20 mouse cellular contexts compared by ENCODE assay signal in the genomic region with DNA sequence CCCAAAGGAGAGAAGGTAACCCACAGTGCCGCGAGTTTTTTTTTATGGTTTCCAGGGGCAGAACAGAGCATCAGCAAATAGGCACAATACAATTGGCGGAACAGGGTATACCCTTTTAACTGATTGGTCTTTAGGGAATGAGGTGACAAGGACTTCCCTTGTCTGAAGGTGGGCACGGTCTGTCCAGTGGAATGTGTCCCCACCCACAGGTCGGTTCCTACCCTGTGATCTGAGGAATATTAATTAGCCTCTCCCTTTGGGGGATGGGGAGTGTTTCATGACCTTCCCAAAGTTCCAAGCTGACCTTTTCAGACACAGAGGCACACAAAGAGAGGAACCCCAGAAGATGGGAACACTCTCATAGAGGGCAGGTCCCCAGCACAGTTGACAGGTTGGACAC. TPM values are rescaled to one million over a fixed set of nuclear protein-coding genes. Genes with fewer than 3 reads are reported as not detected.
DNase-seq lines count a peak whose midpoint lies in the region; ATAC-seq lines count a peak whose summit lies in the region.
"Had no signal": no experiment of that assay in that cellular context is flagged by ENCODE, and none has a peak within 500 bp of the region (broad histone marks: within the 10 kb centered on the region; RNA-seq: fewer than 3 reads in every experiment).

No protein-coding gene starts in this region.

- no peak for ATAC-seq in midbrain, embryonic 11.5 days (ENCODE audit: low FRiP score)
- no peak for ATAC-seq in midbrain, embryonic 13.5 days
- ATAC-seq: forebrain, embryonic 16.5 days; hindbrain, postnatal 0 days; Patski had no signal

- WGBS in midbrain, embryonic 11.5 days = 84% methylated on average over 5 of the region's 5 CpGs
- WGBS in midbrain, embryonic 13.5 days = 84% methylated on average over 5 of the region's 5 CpGs

- no peaks in the 10 kb centered on the region for H3K27me3 ChIP-seq in midbrain, embryonic 11.5 days (ENCODE audit: control insufficient read depth, insufficient read depth, low read length)
- H3K27me3 ChIP-seq in midbrain, embryonic 13.5 days = no peaks in the 10 kb centered on the region
- H3K27me3 ChIP-seq: CH12.LX; embryonic facial prominence, embryonic 13.5 days; forebrain, embryonic 12.5 days; hindbrain, embryonic 13.5 days; Patski had no signal

- no peak overlapping the region for H3K27ac ChIP-seq in midbrain, embryonic 11.5 days (ENCODE audit: low read depth, low read length)
- no peak overlapping the region for H3K27ac ChIP-seq in midbrain, embryonic 13.5 days
- H3K27ac ChIP-seq: embryonic facial prominence, embryonic 13.5 days; forebrain, embryonic 12.5 days; hindbrain, embryonic 13.5 days; hindbrain, postnatal 0 days had no signal

- H3K4me2 ChIP-seq in midbrain, embryonic 11.5 days = no peak overlapping the region
- no peak overlapping the region for H3K4me2 ChIP-seq in midbrain, embryonic 13.5 days (replicated peaks)
- H3K4me2 ChIP-seq: embryonic facial prominence, embryonic 13.5 days; forebrain, embryonic 12.5 days; hindbrain, embryonic 13.5 days had no signal

- no peaks in the 10 kb centered on the region for H3K36me3 ChIP-seq in midbrain, embryonic 11.5 days (ENCODE audit: control insufficient read depth, insufficient read depth, low read length)
- no peaks in the 10 kb centered on the region for H3K36me3 ChIP-seq in midbrain, embryonic 13.5 days
- H3K36me3 ChIP-seq: embryonic facial prominence, embryonic 13.5 days; forebrain, embryonic 12.5 days; hindbrain, embryonic 13.5 days had no signal

- H3K4me3 ChIP-seq in midbrain, embryonic 11.5 days (ENCODE audit: low read depth, low read length) = no peak overlapping the region
- H3K4me3 ChIP-seq in midbrain, embryonic 13.5 days (replicated peaks) = no peak overlapping the region
- H3K4me3 ChIP-seq: embryonic facial prominence, embryonic 13.5 days; forebrain, embryonic 12.5 days; hindbrain, embryonic 13.5 days had no signal

- no peak overlapping the region for H3K9ac ChIP-seq in midbrain, embryonic 11.5 days (ENCODE audit: low read length)
- H3K9ac ChIP-seq in midbrain, embryonic 13.5 days (replicated peaks) = no peak overlapping the region
- H3K9ac ChIP-seq: embryonic facial prominence, embryonic 13.5 days; forebrain, embryonic 12.5 days; hindbrain, embryonic 13.5 days had no signal

- H3K4me1 ChIP-seq in midbrain, embryonic 11.5 days (ENCODE audit: control insufficient read depth, insufficient read depth, low read length) = 0 out of 2 replicates have a peak, but pooled peaks cover 2% of the 10 kb centered on the region
- H3K4me1 ChIP-seq in midbrain, embryonic 13.5 days (replicated peaks) = no peaks in the 10 kb centered on the region
- H3K4me1 ChIP-seq: hindbrain, embryonic 13.5 days had no signal

- peak; percentile 75 for DNase-seq in midbrain, embryonic 11.5 days (ENCODE audit: low spot score, missing footprints)
- peak; percentile 97 for DNase-seq in ES-CJ7 (ENCODE audit: low read depth, low spot score)
- peak; percentile 95 for DNase-seq in ZHBTc4 (ENCODE audit: low read depth, low spot score)
- no peak for DNase-seq in thymus, adult 18-20 months
- DNase-seq in ovary, postnatal 10 days (ENCODE audit: low spot score) = no peak
- DNase-seq: adrenal gland, postnatal 14 days; cerebellum, adult 11-12 months; cerebellum, adult 9-10 months; cerebellum, postnatal 36 days; gastrocnemius, postnatal 14 days; heart, postnatal 10 days; heart, postnatal 4 days had no signal

- H3K9me3 ChIP-seq in midbrain, embryonic 11.5 days (ENCODE audit: control insufficient read depth, low read length) = no peaks in the 10 kb centered on the region
- no peaks in the 10 kb centered on the region for H3K9me3 ChIP-seq in midbrain, embryonic 13.5 days
- H3K9me3 ChIP-seq: embryonic facial prominence, embryonic 13.5 days; forebrain, embryonic 12.5 days; hindbrain, embryonic 13.5 days had no signal

RNA-seq across cellular contexts. Expression of gene Il6st, which starts 51.0 kb away (rescaled TPM):
- polyA plus RNA-seq in midbrain, embryonic 11.5 days (2014; fragmentation: Nextera tagmentation; extraction: Ambion mirVana) = 28.4 and 32.3 TPM in 2 replicates
- 19.4 and 20.8 TPM in 2 replicates for polyA plus RNA-seq in midbrain, embryonic 13.5 days (2015; fragmentation: Nextera tagmentation; extraction: Ambion mirVana)

Comparison
In these comparisons a context has a peak if more than half of its experiments do, and no peak if none do; other contexts are left out.
1. DNase-seq: peak in midbrain, embryonic 11.5 days (single experiment), ES-CJ7 (single experiment) and ZHBTc4 (single experiment); none in thymus, adult 18-20 months (0 of 2) and ovary, postnatal 10 days (single experiment).